Mouse (Mus musculus) small intestine, adult 2 months (tissue): Measurements from ENCODE around the gene Ckap2.

Experiments
- CTCF ChIP-seq: fragments of 200-500 bp; IDR thresholded peaks from 2 replicates; pipeline ENCODE4 v1.5.1; 2012; ENCODE audit warnings: low read depth, mild to moderate bottlenecking, control low read depth, inconsistent platforms, low read length, moderate library complexity, mixed read lengths; ENCODE audit not compliant: insufficient replicate concordance, insufficient read length; ENCODE audit errors: extremely low read depth
- POLR2A ChIP-seq: fragments of 200-500 bp; IDR thresholded peaks from 2 replicates; pipeline ENCODE4 v1.6.1; 2012; ENCODE audit warnings: low read depth, mild to moderate bottlenecking, control low read depth, inconsistent platforms, low read length, moderate library complexity

DNA sequence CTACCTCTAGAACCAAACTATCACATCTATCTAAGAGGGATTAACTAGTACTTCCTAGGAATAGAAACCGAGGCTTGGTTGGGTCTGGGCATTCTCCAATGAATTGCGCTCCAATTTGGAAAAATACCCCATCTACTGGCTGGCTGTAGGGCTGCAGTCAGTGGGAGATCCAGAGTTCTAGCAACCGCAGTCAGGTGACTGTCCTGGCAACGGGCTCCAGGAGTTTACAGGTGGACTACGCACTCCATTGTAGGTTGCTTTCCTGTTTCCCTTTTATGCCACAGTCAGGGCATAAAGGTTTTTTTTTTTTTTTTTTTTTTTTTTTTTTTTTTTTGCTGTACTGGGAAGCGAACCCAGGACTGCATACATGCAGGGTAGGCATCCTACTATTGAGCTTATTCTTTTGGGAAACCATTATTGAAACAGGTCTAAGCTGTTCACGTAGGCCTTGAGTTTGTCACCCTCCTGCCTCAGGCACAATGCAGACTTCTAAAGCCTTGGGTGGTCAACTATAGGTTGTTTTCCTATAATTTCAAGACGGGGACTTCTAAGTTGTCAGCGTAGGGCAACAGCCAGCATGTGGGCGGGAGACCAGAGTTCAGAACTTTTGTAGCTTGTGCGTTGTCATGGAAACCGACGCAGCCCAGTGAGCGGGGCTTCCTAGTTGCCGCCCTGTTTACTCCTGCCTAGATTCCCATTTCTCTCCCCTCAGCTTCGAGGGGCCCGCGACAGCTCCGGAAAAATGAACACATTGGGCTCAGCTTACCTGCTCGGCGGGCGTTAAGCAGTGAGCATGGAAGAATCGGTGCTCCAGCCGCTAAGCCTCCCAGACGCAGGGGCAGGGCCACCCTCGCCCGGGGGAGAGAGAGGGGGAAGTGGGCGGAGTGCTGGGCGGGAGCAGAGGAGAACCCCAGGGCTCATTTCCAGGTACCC is 61.1 kb downstream of the Ckap2 start, which contains the start of gene Nek5:
- TF ChIP-seq POLR2A (no peak), CTCF (peak; percentile 60; the same call in 1 of the 2 replicates)
